Mouse (Mus musculus) C2C12 (cell line): ENCODE measurements around the gene Kirrel3. TPM values are rescaled to one million over a fixed set of nuclear protein-coding genes. Genes with fewer than 3 reads are reported as not detected.

Experiments
- H3K27me3 ChIP-seq: one replicate; pipeline ENCODE4 v1.6.1; 2011; ENCODE audit not compliant: control insufficient read depth, insufficient read depth, insufficient read length
- H3K36me3 ChIP-seq: one replicate; pipeline ENCODE4 v1.6.1; 2011; ENCODE audit not compliant: control insufficient read depth, insufficient read depth
- H3K4me3 ChIP-seq: one replicate; pipeline ENCODE4 v1.5.1; 2011; ENCODE audit warnings: mild to moderate bottlenecking, control low read depth; ENCODE audit not compliant: poor library complexity, insufficient read depth, severe bottlenecking
- H3K79me2 ChIP-seq: one replicate; pipeline ENCODE4 v1.6.1; 2011; ENCODE audit not compliant: control insufficient read depth, insufficient read depth
- H3K79me3 ChIP-seq: one replicate; pipeline ENCODE4 v1.6.1; 2011; ENCODE audit warnings: low read depth, control low read depth
- H3ac ChIP-seq: one replicate; pipeline ENCODE3; 2011; ENCODE audit warnings: low read depth; ENCODE audit not compliant: control insufficient read depth, insufficient read length
- CEBPB ChIP-seq: IDR thresholded peaks from one replicate; pipeline ENCODE4 v1.6.1; 2011; ENCODE audit warnings: low read depth, mild to moderate bottlenecking, control low read depth, moderate library complexity
- CTCF ChIP-seq: IDR thresholded peaks from one replicate; pipeline ENCODE4 v1.5.1; 2011; ENCODE audit not compliant: control insufficient read depth, insufficient read depth, insufficient read length
- FOSL1 ChIP-seq: IDR thresholded peaks from one replicate; pipeline ENCODE4 v1.8.0; 2011; ENCODE audit warnings: mild to moderate bottlenecking, low read length; ENCODE audit not compliant: poor library complexity, insufficient read depth, severe bottlenecking
- MAX ChIP-seq: IDR thresholded peaks from one replicate; pipeline ENCODE4 v1.6.1; 2011; ENCODE audit warnings: mild to moderate bottlenecking, control low read depth
- MYOD1 ChIP-seq: IDR thresholded peaks from one replicate; pipeline ENCODE4 v1.6.1; 2011; ENCODE audit warnings: low read depth; ENCODE audit not compliant: control insufficient read depth, insufficient read length
- MYOG ChIP-seq: IDR thresholded peaks from one replicate; pipeline ENCODE4 v1.6.1; 2011; ENCODE audit not compliant: control insufficient read depth, insufficient read length; ENCODE audit errors: extremely low read depth
- USF1 ChIP-seq: IDR thresholded peaks from one replicate; pipeline ENCODE4 v1.6.1; 2011; ENCODE audit warnings: low read depth, mild to moderate bottlenecking, control low read depth, moderate library complexity
- polyA plus RNA-seq: library from polyadenylated mRNA; unstranded; fragments of >200 nt; fragmentation: generic; extraction: Trizol; gene quantifications from one replicate; pipeline ENCODE4 v1.2.1, GENCODE M21; 2012; ENCODE audit warnings: missing spikeins

The Kirrel3 gene
- polyA plus RNA-seq, 1 experiment: 5.2 TPM

DNA sequence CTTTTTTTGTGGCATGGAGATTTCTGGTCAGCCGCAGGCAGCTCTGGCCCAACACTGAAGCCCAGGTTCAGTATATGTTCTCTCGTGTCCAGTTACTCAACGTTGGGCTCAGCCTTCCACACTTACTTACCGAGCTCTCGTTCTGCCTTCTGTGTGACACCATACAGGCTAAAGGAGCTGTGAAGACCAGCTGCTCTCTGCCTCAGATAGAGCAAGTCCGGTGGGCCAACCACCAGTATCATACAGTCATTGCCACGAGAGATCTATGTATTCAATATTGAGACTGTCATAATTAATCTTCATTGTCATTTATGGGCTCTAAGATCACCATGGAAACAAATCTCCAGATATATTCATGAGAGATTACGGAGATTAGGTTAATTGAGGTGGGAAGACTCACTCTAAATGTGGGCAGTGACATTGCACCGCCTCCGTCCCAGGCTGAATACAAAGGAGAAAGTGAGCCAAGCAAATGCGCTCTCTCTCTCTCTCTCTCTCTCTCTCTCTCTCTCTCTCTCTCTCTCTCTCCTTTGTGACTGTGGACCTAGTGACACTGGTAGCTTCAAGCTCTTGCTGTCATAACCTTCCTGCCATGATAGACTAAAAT lies 339.8 kb downstream of the Kirrel3 start:
- no peaks in the 10 kb centered on the region for H3K36me3 ChIP-seq
- peaks cover 8% of the 10 kb centered on the region for H3K27me3 ChIP-seq

DNA sequence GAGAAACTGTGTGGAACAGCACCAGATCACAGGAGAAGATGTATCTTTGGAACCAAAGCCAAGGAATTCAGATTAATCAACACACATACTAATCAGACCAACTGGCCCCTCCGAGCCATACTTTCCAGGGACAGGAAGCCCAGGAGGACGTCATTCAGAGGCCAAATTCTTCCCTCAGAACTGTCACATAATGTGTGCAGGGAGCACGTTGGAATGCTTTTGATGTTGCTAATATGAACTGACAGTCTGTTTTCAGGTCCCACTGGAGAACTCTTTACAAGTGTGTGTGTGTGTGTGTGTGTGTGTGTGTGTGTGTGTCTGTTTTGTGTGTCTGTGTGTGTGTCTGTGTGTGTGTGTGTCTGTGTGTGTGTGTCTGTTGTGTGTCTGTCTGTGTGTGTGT lies 345.0 kb downstream of the Kirrel3 start:
- H3K4me3 ChIP-seq: no peak overlapping the region
- no peak for TF ChIP-seq MAX
- TF ChIP-seq MYOG: no peak
- no peak for TF ChIP-seq USF1
- no peak for TF ChIP-seq CEBPB
- TF ChIP-seq MYOD1: no peak
- TF ChIP-seq FOSL1: no peak
- TF ChIP-seq CTCF: no peak
- no peak overlapping the region for H3ac ChIP-seq
- no peaks in the 10 kb centered on the region for H3K79me3 ChIP-seq
- H3K27me3 ChIP-seq: peaks cover 4% of the 10 kb centered on the region
- H3K36me3 ChIP-seq: no peaks in the 10 kb centered on the region
- no peaks in the 10 kb centered on the region for H3K79me2 ChIP-seq

More for the DNA sequence above, 339.8 kb downstream of the Kirrel3 start:
- no peak overlapping the region for H3K4me3 ChIP-seq
- TF ChIP-seq CTCF (no peak), FOSL1 (no peak), USF1 (no peak), MYOD1 (no peak), MAX (no peak), MYOG (no peak), CEBPB (no peak)
- no peaks in the 10 kb centered on the region for H3K79me2 ChIP-seq
- H3K79me3 ChIP-seq: no peaks in the 10 kb centered on the region
- H3ac ChIP-seq: no peak overlapping the region

DNA sequence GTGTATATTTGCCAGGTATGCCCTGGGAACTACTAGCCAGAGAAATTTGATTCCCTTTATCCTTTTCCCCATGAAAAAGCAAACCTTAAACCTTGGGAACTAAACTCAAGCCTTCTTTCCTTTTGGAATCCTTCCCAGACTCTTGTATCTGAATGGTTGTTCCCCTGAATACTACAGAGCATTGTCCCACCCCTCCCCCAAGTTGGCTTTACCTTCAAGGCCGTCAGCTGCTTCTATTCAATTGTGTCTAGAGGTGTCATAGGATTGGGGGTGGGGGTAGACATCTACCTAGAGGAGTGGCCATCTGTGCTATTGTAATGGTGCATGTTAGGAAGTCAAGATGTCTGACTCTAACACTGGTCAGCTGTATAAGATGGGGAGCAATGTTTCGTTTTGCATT lies 351.1 kb downstream of the Kirrel3 start:
- Histone ChIP-seq H3K79me3 (no peaks in the 10 kb centered on the region), H3K4me3 (no peak overlapping the region), H3K79me2 (no peaks in the 10 kb centered on the region), H3K36me3 (no peaks in the 10 kb centered on the region), H3K27me3 (peaks cover 3% of the 10 kb centered on the region), H3ac (no peak overlapping the region)
- TF ChIP-seq CTCF (no peak), FOSL1 (no peak), MAX (no peak), USF1 (no peak), MYOG (no peak), MYOD1 (no peak), CEBPB (no peak)

DNA sequence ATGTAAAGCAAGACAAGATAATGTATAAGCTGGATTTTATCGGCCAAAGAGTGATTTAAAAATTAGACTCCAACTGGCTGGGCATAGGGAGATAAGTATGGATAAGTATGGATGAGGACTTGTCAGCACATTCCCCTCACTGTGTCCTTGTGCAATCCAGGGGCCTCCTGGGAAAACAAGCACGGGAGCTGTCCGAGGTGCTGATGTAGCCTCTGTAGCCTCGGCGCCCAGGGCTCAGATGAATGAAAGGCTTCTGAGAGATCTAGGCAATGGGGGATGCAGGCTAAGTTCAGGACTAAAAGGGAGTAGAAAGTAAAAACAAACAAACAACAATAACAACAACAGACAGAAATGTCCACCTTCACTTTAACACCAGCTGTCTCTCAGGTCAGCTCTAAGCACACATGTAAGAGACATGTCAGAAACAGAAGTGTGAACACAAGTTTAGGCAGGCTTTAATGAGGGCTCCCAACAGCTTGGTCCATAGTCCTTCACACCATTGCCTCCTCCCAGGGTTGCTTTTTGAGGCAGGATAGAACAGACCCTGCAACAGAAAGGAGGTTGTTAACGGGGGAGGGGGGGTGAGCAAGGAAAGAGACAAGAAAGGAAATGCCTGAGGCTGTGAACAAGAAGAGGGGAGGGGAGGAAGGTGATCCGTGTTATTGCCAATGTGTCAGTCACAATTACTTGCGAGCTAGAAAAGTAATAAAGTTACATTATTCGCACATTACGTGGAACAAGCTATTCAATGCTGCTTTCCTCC lies 352.2 kb downstream of the Kirrel3 start:
- no peaks in the 10 kb centered on the region for H3K79me3 ChIP-seq
- no peaks in the 10 kb centered on the region for H3K36me3 ChIP-seq
- H3K79me2 ChIP-seq: no peaks in the 10 kb centered on the region
- no peak overlapping the region for H3K4me3 ChIP-seq
- H3ac ChIP-seq: no peak overlapping the region
- peak; percentile 84 for TF ChIP-seq CEBPB
- TF ChIP-seq CTCF: no peak
- H3K27me3 ChIP-seq: peaks cover 3% of the 10 kb centered on the region

DNA sequence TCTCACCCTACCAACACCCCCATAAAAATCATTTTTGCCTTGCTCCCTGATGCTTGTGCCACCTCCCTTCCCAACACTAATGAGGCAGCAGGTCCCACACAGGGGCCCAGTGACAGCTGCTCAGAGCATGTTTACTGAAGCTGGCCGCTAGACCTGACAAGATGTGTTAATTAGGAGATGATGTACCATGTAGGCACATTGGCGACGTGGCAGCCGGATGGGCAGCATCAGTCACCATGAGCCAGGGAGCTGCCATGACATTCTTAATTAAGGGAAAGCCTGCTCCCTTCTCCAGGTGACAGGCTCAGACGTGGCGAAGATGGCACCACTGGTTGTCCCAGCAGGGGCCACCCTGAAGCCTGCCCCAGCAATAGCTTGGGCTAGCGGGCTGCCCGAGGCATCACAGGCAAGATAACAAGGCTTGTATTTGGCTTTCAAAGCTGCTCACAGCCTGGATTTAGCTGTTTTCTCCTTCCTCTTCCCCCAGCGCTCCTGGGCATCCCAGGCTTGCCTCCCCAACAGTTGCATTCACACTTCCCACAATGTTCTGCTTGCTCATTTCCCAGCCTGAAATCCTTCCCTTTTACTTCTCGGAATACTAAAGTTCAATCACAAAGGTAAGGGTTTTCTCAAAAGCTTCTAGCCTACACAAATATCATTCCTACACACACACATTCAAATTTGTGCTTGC lies 357.7 kb downstream of the Kirrel3 start:
- TF ChIP-seq MYOG (no peak), CTCF (no peak), MYOD1 (no peak), CEBPB (no peak), USF1 (no peak), FOSL1 (no peak), MAX (no peak)
- no peaks in the 10 kb centered on the region for H3K79me3 ChIP-seq
- H3ac ChIP-seq: no peak overlapping the region
- no peaks in the 10 kb centered on the region for H3K79me2 ChIP-seq
- H3K4me3 ChIP-seq: no peak overlapping the region
- H3K36me3 ChIP-seq: no peaks in the 10 kb centered on the region
- H3K27me3 ChIP-seq: peaks cover 7% of the 10 kb centered on the region
